Mouse (Mus musculus): ENCODE measurements around the gene Ace2.

- TF ChIP-seq CTCF (conservative IDR thresholded peaks at IDR 0.05 in 1 of 2, IDR thresholded peaks at IDR 0.05 in 1 of 2; ENCODE audit: low read depth in 2 of 2, low read length in 2 of 2) (no peak), POLR2AphosphoS2 (IDR thresholded peaks at IDR 0.05; ENCODE audit: low read depth, low read length) (no peak), USF1 (IDR thresholded peaks at IDR 0.05; ENCODE audit: low read depth, low read length) (no peak), MXI1 (IDR thresholded peaks at IDR 0.05; ENCODE audit: low read depth, low read length) (no peak), RAD21 (IDR thresholded peaks at IDR 0.05; ENCODE audit: low read depth, low read length) (no peak), EP300 (IDR thresholded peaks at IDR 0.05; ENCODE audit: low read length) (no peak), ZMIZ1 (IDR thresholded peaks at IDR 0.05; ENCODE audit: low read depth, low read length) (no peak), CHD2 (IDR thresholded peaks at IDR 0.05; ENCODE audit: low read length) (no peak), UBTF (IDR thresholded peaks at IDR 0.05; ENCODE audit: low read depth, low read length) (no peak), BHLHE40 (IDR thresholded peaks at IDR 0.05; ENCODE audit: low read depth, low read length) (no peak), RCOR1 (conservative IDR thresholded peaks at IDR 0.05; ENCODE audit: low read depth, low read length) (no peak), USF2 (conservative IDR thresholded peaks at IDR 0.05; ENCODE audit: low read depth, low read length) (no peak)
Observed at GRCm38 (mm10) chrX:164089916-164090315, 49.2 kb upstream of the Ace2 start.
